Mouse (Mus musculus): ENCODE data around the gene Olfr1370. TPM values are rescaled to one million over a fixed set of nuclear protein-coding genes. Genes with fewer than 3 reads are reported as not detected.
A peak's percentile ranks its signal among the peaks of the same experiment; 100 is the strongest.

The Olfr1370 gene
- polyA plus RNA-seq, 1 experiment from 2014 or later = not detected

GRCm38 (mm10) chr13:21050118-21050517 is 24.6 kb downstream of the Olfr1370 start:
- DNase-seq (ENCODE audit: low spot score) (peak; percentile 52), ATAC-seq (replicated peaks; ENCODE audit: low FRiP score, low read depth) (no peak)
- Histone ChIP-seq H3K4me3 (replicated peaks; ENCODE audit: low read depth, low read length) (no peak overlapping the region), H3K4me2 (ENCODE audit: low read length) (no peak overlapping the region), H3K4me1 (replicated peaks; ENCODE audit: insufficient read depth, low read length) (no peaks in the 10 kb centered on the region), H3K27ac (no peak overlapping the region), H3K9ac (ENCODE audit: low read depth, low read length) (no peak overlapping the region), H3K9me3 (replicated peaks; ENCODE audit: low read length) (no peaks in the 10 kb centered on the region), H3K36me3 (ENCODE audit: insufficient read depth, low read length) (no peaks in the 10 kb centered on the region), H3K27me3 (ENCODE audit: insufficient read depth, low read length) (no peaks in the 10 kb centered on the region)
- TF ChIP-seq CTCF (IDR thresholded peaks at IDR 0.05; ENCODE audit: low read depth) = peak; percentile 60
- 67% methylated on average over 1 of the region's 1 CpGs for WGBS

- H3K4me2 ChIP-seq (ENCODE audit: low read length) = no peak overlapping the region
- WGBS = 93% methylated on average over 2 of the region's 2 CpGs
- DNase-seq (ENCODE audit: low spot score) = no peak
- H3K4me1 ChIP-seq (replicated peaks; ENCODE audit: insufficient read depth, low read length) = no peaks in the 10 kb centered on the region
- no peaks in the 10 kb centered on the region for H3K9me3 ChIP-seq (replicated peaks; ENCODE audit: low read length)
- no peaks in the 10 kb centered on the region for H3K27me3 ChIP-seq (ENCODE audit: insufficient read depth, low read length)
- TF ChIP-seq CTCF (IDR thresholded peaks at IDR 0.05; ENCODE audit: low read depth) = no peak
- H3K36me3 ChIP-seq (ENCODE audit: insufficient read depth, low read length) = no peaks in the 10 kb centered on the region
- ATAC-seq (replicated peaks; ENCODE audit: low FRiP score, low read depth) = no peak
- H3K27ac ChIP-seq = no peak overlapping the region
- H3K9ac ChIP-seq (ENCODE audit: low read depth, low read length) = no peak overlapping the region
- no peak overlapping the region for H3K4me3 ChIP-seq (replicated peaks; ENCODE audit: low read depth, low read length)
Observed at GRCm38 (mm10) chr13:21040589-21041199, 34.1 kb downstream of the Olfr1370 start.

- no peaks in the 10 kb centered on the region for H3K4me1 ChIP-seq (replicated peaks; ENCODE audit: insufficient read depth, low read length)
- TF ChIP-seq CTCF (IDR thresholded peaks at IDR 0.05; ENCODE audit: low read depth) = no peak
Observed at GRCm38 (mm10) chr13:21035981-21036380, 38.8 kb downstream of the Olfr1370 start.

GRCm38 (mm10) chr13:21035011-21035410 is 39.7 kb downstream of the Olfr1370 start:
- peak; percentile 69 for TF ChIP-seq CTCF (IDR thresholded peaks at IDR 0.05; ENCODE audit: low read depth)
- ATAC-seq (replicated peaks; ENCODE audit: low FRiP score, low read depth) = no peak
- Histone ChIP-seq H3K9ac (ENCODE audit: low read depth, low read length) (no peak overlapping the region), H3K4me3 (replicated peaks; ENCODE audit: low read depth, low read length) (no peak overlapping the region), H3K9me3 (replicated peaks; ENCODE audit: low read length) (no peaks in the 10 kb centered on the region), H3K27me3 (ENCODE audit: insufficient read depth, low read length) (no peaks in the 10 kb centered on the region), H3K4me2 (ENCODE audit: low read length) (no peak overlapping the region), H3K27ac (no peak overlapping the region), H3K4me1 (replicated peaks; ENCODE audit: insufficient read depth, low read length) (no peaks in the 10 kb centered on the region), H3K36me3 (ENCODE audit: insufficient read depth, low read length) (no peaks in the 10 kb centered on the region)
- peak; percentile 51 for DNase-seq (ENCODE audit: low spot score)
- WGBS = 79% methylated on average over 3 of the region's 3 CpGs

More at GRCm38 (mm10) chr13:21035981-21036380, 38.8 kb downstream of the Olfr1370 start:
- Histone ChIP-seq H3K36me3 (ENCODE audit: insufficient read depth, low read length) (no peaks in the 10 kb centered on the region), H3K4me2 (ENCODE audit: low read length) (no peak overlapping the region), H3K27me3 (ENCODE audit: insufficient read depth, low read length) (no peaks in the 10 kb centered on the region), H3K27ac (no peak overlapping the region), H3K9ac (ENCODE audit: low read depth, low read length) (no peak overlapping the region), H3K4me3 (replicated peaks; ENCODE audit: low read depth, low read length) (no peak overlapping the region), H3K9me3 (replicated peaks; ENCODE audit: low read length) (no peaks in the 10 kb centered on the region)
- ATAC-seq (replicated peaks; ENCODE audit: low FRiP score, low read depth) (no peak), DNase-seq (ENCODE audit: low spot score) (no peak)

GRCm38 (mm10) chr13:21033176-21033575 is 41.6 kb downstream of the Olfr1370 start:
- no peak for ATAC-seq (replicated peaks; ENCODE audit: low FRiP score, low read depth)
- Histone ChIP-seq H3K4me1 (replicated peaks; ENCODE audit: insufficient read depth, low read length) (no peaks in the 10 kb centered on the region), H3K27ac (no peak overlapping the region), H3K9me3 (replicated peaks; ENCODE audit: low read length) (no peaks in the 10 kb centered on the region), H3K36me3 (ENCODE audit: insufficient read depth, low read length) (no peaks in the 10 kb centered on the region), H3K9ac (ENCODE audit: low read depth, low read length) (no peak overlapping the region), H3K4me3 (replicated peaks; ENCODE audit: low read depth, low read length) (no peak overlapping the region), H3K4me2 (ENCODE audit: low read length) (no peak overlapping the region), H3K27me3 (ENCODE audit: insufficient read depth, low read length) (no peaks in the 10 kb centered on the region)
- 69% methylated on average over 3 of the region's 3 CpGs for WGBS
- peak; percentile 14; the same call in 1 of the 2 replicates for TF ChIP-seq CTCF (IDR thresholded peaks at IDR 0.05; ENCODE audit: low read depth)
- no peak for DNase-seq (ENCODE audit: low spot score)

GRCm38 (mm10) chr13:21024831-21025230 is 49.9 kb downstream of the Olfr1370 start:
- TF ChIP-seq CTCF (IDR thresholded peaks at IDR 0.05; ENCODE audit: low read depth) = no peak
- Histone ChIP-seq H3K4me3 (replicated peaks; ENCODE audit: low read depth, low read length) (no peak overlapping the region), H3K9ac (ENCODE audit: low read depth, low read length) (no peak overlapping the region), H3K4me1 (replicated peaks; ENCODE audit: insufficient read depth, low read length) (no peaks in the 10 kb centered on the region), H3K9me3 (replicated peaks; ENCODE audit: low read length) (no peaks in the 10 kb centered on the region), H3K27me3 (ENCODE audit: insufficient read depth, low read length) (no peaks in the 10 kb centered on the region), H3K4me2 (ENCODE audit: low read length) (no peak overlapping the region), H3K27ac (no peak overlapping the region), H3K36me3 (ENCODE audit: insufficient read depth, low read length) (no peaks in the 10 kb centered on the region)
- DNase-seq (ENCODE audit: low spot score) (no peak), ATAC-seq (replicated peaks; ENCODE audit: low FRiP score, low read depth) (no peak)
- WGBS = 75% methylated on average over 5 of the region's 5 CpGs

Other genes starting within 250 kb of the Olfr1370 start
- 0.04 TPM in 1 of 2 replicates, not detected in the other for gene Olfr1369-ps1, start 36.5 kb upstream of the Olfr1370 start, polyA plus RNA-seq (2015; fragmentation: Nextera tagmentation; extraction: Ambion mirVana)
- not detected in 2 replicates for gene Olfr263, start 54.7 kb upstream of the Olfr1370 start, polyA plus RNA-seq (2015; fragmentation: Nextera tagmentation; extraction: Ambion mirVana)
- not detected in 2 replicates for gene Olfr1368, start 70.9 kb upstream of the Olfr1370 start, polyA plus RNA-seq (2015; fragmentation: Nextera tagmentation; extraction: Ambion mirVana)
- gene Trim27, start 104.5 kb upstream of the Olfr1370 start, polyA plus RNA-seq (2015; fragmentation: Nextera tagmentation; extraction: Ambion mirVana) = 101 and 103 TPM in 2 replicates
- not detected in 2 replicates for gene Gpx5, start 217.8 kb upstream of the Olfr1370 start, polyA plus RNA-seq (2015; fragmentation: Nextera tagmentation; extraction: Ambion mirVana)
- gene Gpx6, start 237.2 kb upstream of the Olfr1370 start, polyA plus RNA-seq (2015; fragmentation: Nextera tagmentation; extraction: Ambion mirVana) = 57.5 and 67.8 TPM in 2 replicates